9 mouse cellular contexts compared by ENCODE assay signal in the genomic region with DNA sequence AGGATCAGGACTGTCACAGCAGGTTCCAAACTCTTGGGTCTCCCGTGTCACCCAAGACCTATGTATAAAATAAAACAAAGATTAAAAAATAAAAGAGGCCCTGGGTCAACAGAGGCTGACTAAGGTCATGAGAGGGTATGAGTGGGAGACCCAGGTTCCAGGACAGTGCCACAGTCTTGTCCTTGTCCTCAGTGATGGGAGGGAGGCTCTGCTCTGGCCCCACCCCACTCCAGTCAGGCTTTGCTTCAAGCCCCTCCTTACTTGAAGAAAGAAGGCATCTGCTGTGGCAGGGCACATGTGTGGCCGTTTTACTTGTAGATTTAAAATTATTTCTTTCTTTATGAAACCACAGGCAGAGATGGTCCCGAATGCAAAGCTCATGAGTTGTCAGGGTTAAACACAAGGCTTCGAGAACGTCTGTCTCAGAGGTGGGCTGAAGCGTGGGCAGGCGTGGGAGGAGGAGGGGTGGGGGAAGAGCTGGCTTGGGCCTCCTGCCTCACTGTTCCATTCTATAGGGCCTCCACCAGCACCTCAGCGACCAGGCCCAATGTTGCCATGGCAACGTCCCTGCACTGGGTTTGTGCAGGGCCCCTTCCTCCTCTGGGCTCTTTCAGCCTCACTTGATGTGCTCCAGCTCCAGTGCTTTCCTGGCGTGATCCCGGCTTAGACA.
A peak's percentile ranks its signal among the peaks of the same experiment; 100 is the strongest.
DNase-seq lines count a peak whose midpoint lies in the region; ATAC-seq lines count a peak whose summit lies in the region.
"Had no signal": no experiment of that assay in that cellular context is flagged by ENCODE, and none has a peak within 500 bp of the region (broad histone marks: within the 10 kb centered on the region; RNA-seq: fewer than 3 reads in every experiment).

No protein-coding gene starts in this region.

- no peaks in the 10 kb centered on the region for H3K36me3 ChIP-seq in heart, embryonic 12.5 days
- no peaks in the 10 kb centered on the region for H3K36me3 ChIP-seq in forebrain, embryonic 15.5 days
- no peaks in the 10 kb centered on the region for H3K36me3 ChIP-seq in midbrain, embryonic 12.5 days

- H3K4me3 ChIP-seq in heart, embryonic 12.5 days = no peak overlapping the region
- H3K4me3 ChIP-seq in forebrain, embryonic 15.5 days = no peak overlapping the region
- no peak overlapping the region for H3K4me3 ChIP-seq in midbrain, embryonic 12.5 days
- H3K4me3 ChIP-seq: layer of hippocampus, adult 2 months had no signal

- H3K27me3 ChIP-seq in heart, embryonic 12.5 days (replicated peaks) = peaks cover 24% of the 10 kb centered on the region; the same call in 1 of the 2 replicates
- no peaks in the 10 kb centered on the region for H3K27me3 ChIP-seq in forebrain, embryonic 15.5 days
- no peaks in the 10 kb centered on the region for H3K27me3 ChIP-seq in midbrain, embryonic 12.5 days

- WGBS in heart, embryonic 12.5 days = 41% methylated on average over 11 of the region's 11 CpGs
- 8% methylated on average over 11 of the region's 11 CpGs for WGBS in forebrain, embryonic 15.5 days
- WGBS in midbrain, embryonic 12.5 days = 21% methylated on average over 11 of the region's 11 CpGs

- H3K4me1 ChIP-seq in heart, embryonic 12.5 days (replicated peaks) = peaks cover 10% of the 10 kb centered on the region
- peaks cover 10% of the 10 kb centered on the region for H3K4me1 ChIP-seq in forebrain, embryonic 15.5 days
- H3K4me1 ChIP-seq in midbrain, embryonic 12.5 days = peaks cover 18% of the 10 kb centered on the region

- no peak for DNase-seq in heart, adult 8-10 months (ENCODE audit: low spot score)
- DNase-seq in MN1 (ENCODE audit: low spot score) = peak; percentile 84
- DNase-seq in spleen, postnatal 10 days (ENCODE audit: low spot score in 2 of 2) = no peak
- no peak for DNase-seq in spleen, adult 18-20 months
- no peak for DNase-seq in lung, postnatal 25 days (ENCODE audit: low spot score)

- ATAC-seq in heart, embryonic 12.5 days (ENCODE audit: insufficient number of reproducible peaks, low FRiP score) = peak; percentile 58; the same call in 1 of the 2 replicates
- peak; percentile 89 for ATAC-seq in forebrain, embryonic 15.5 days (replicated peaks)
- peak; percentile 96 for ATAC-seq in midbrain, embryonic 12.5 days (ENCODE audit: low FRiP score, low read depth)

- no peak overlapping the region for H3K27ac ChIP-seq in heart, embryonic 12.5 days (ENCODE audit: poor library complexity, severe bottlenecking)
- H3K27ac ChIP-seq in forebrain, embryonic 15.5 days (replicated peaks) = no peak overlapping the region; the same call in 1 of the 2 replicates
- H3K27ac ChIP-seq in midbrain, embryonic 12.5 days (replicated peaks) = 0 out of 2 replicates have a peak overlapping the region, but pooled peaks have one; percentile 17
- H3K27ac ChIP-seq: layer of hippocampus, adult 2 months had no signal

- H3K4me2 ChIP-seq in heart, embryonic 12.5 days = no peak overlapping the region
- H3K4me2 ChIP-seq in forebrain, embryonic 15.5 days (replicated peaks) = no peak overlapping the region
- H3K4me2 ChIP-seq in midbrain, embryonic 12.5 days (replicated peaks) = peak overlapping the region; percentile 22

- peaks cover 2% of the 10 kb centered on the region; the same call in 1 of the 2 replicates for H3K9me3 ChIP-seq in heart, embryonic 12.5 days (replicated peaks)
- no peaks in the 10 kb centered on the region for H3K9me3 ChIP-seq in forebrain, embryonic 15.5 days
- no peaks in the 10 kb centered on the region for H3K9me3 ChIP-seq in midbrain, embryonic 12.5 days

- H3K9ac ChIP-seq in heart, embryonic 12.5 days = no peak overlapping the region
- no peak overlapping the region for H3K9ac ChIP-seq in forebrain, embryonic 15.5 days (replicated peaks)
- 0 out of 2 replicates have a peak overlapping the region, but pooled peaks have one; percentile 4 for H3K9ac ChIP-seq in midbrain, embryonic 12.5 days (replicated peaks)
